Mouse (Mus musculus) ES-Bruce4 (cell line): ENCODE data around the gene Fgfr2.

Source experiments
- CTCF ChIP-seq: IDR thresholded peaks from one replicate; pipeline ENCODE4 v1.8.1; 2011; ENCODE audit warnings: low read depth, low read length
- EP300 ChIP-seq: IDR thresholded peaks from 2 replicates; pipeline ENCODE4 v1.6.1; 2011; ENCODE audit warnings: low read depth, low read length; ENCODE audit not compliant: insufficient read depth

DNA sequence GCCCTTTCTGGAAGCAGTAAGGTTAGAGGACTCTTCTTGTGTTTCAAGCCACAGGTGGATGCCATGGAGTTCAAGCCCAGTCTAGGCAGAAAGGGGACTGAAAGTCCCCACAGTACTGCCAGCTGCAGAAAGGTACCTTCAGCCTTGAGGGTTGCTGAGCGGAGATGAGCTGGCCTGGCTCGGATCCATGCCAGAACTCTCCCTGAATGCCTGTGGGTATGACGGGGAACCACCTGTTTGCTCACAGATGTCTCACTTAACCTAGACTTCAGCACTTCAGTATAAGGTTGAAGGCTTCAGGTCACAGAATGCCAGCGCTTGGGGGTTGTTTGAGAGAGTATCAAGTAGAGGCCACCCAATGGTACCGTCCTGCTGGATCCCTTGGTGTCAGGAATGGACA lies 2143.0 kb downstream of the Fgfr2 start:
- no peak for TF ChIP-seq CTCF
- TF ChIP-seq EP300 = no peak
